9 mouse cellular contexts compared by ENCODE assay signal in genomic region chr9:74045936-74046335, GRCm38 (mm10).
A peak's percentile ranks its signal among the peaks of the same experiment; 100 is the strongest.
DNase-seq lines count a peak whose midpoint lies in the region; ATAC-seq and TF ChIP-seq lines count a peak whose summit lies in the region.
"Had no signal": no experiment of that assay in that cellular context is flagged by ENCODE, and none has a peak within 500 bp of the region (broad histone marks: within the 10 kb centered on the region; RNA-seq: fewer than 3 reads in every experiment).

No protein-coding gene starts in this region.

- no peaks in the 10 kb centered on the region for H3K27me3 ChIP-seq in hindbrain, postnatal 0 days (ENCODE audit: insufficient read depth, low read length)
- no peaks in the 10 kb centered on the region for H3K27me3 ChIP-seq in hindbrain, embryonic 10.5 days (ENCODE audit: insufficient read depth, poor library complexity, severe bottlenecking)

- TF ChIP-seq CTCF in hindbrain, postnatal 0 days (IDR thresholded peaks at IDR 0.05; ENCODE audit: low read depth): no peak

- H3K4me3 ChIP-seq in hindbrain, postnatal 0 days (ENCODE audit: low read length): no peak overlapping the region
- no peak overlapping the region for H3K4me3 ChIP-seq in hindbrain, embryonic 10.5 days

- ATAC-seq in hindbrain, postnatal 0 days: peak; percentile 40; the same call in 1 of the 2 replicates

- H3K4me1 ChIP-seq in hindbrain, postnatal 0 days (ENCODE audit: insufficient read depth, low read length): no peaks in the 10 kb centered on the region
- no peaks in the 10 kb centered on the region for H3K4me1 ChIP-seq in hindbrain, embryonic 10.5 days (replicated peaks)

- no peak overlapping the region for H3K4me2 ChIP-seq in hindbrain, postnatal 0 days (ENCODE audit: low read depth, low read length)

- H3K27ac ChIP-seq in hindbrain, postnatal 0 days: no peak overlapping the region
- H3K27ac ChIP-seq in hindbrain, embryonic 10.5 days: no peak overlapping the region

- H3K36me3 ChIP-seq in hindbrain, postnatal 0 days (ENCODE audit: insufficient read depth, low read length): no peaks in the 10 kb centered on the region
- no peaks in the 10 kb centered on the region for H3K36me3 ChIP-seq in hindbrain, embryonic 10.5 days

- 42% methylated on average over 3 of the region's 3 CpGs for WGBS in hindbrain, postnatal 0 days
- 83% methylated on average over 3 of the region's 3 CpGs for WGBS in hindbrain, embryonic 10.5 days

- H3K9me3 ChIP-seq in hindbrain, postnatal 0 days (ENCODE audit: low read length): no peaks in the 10 kb centered on the region
- no peaks in the 10 kb centered on the region for H3K9me3 ChIP-seq in hindbrain, embryonic 10.5 days

- no peak overlapping the region for H3K9ac ChIP-seq in hindbrain, postnatal 0 days (replicated peaks; ENCODE audit: low read length)

- DNase-seq in hindbrain, postnatal 0 days (ENCODE audit: low spot score): peak; percentile 59
- DNase-seq in hindbrain, embryonic 10.5 days (ENCODE audit: low spot score): no peak
- DNase-seq in adrenal gland, postnatal 14 days: peak; percentile 78
- DNase-seq in kidney, postnatal 10 days: peak; percentile 59
- peak; percentile 64 for DNase-seq in ovary, adult 18-20 months (ENCODE audit: low spot score)
- DNase-seq in thymus, postnatal 14 days: no peak
- DNase-seq in left cerebral cortex, adult 8-10 months (ENCODE audit: low spot score in 2 of 2): no peak
- no peak for DNase-seq in cerebellum, adult 18-20 months
- DNase-seq: thymus, postnatal 4 days had no signal

Comparison
In these comparisons a context has a peak if more than half of its experiments do, and no peak if none do; other contexts are left out.
1. DNase-seq: peak in hindbrain, postnatal 0 days (single experiment), adrenal gland, postnatal 14 days (single experiment), kidney, postnatal 10 days (single experiment) and ovary, adult 18-20 months (single experiment); none in hindbrain, embryonic 10.5 days (single experiment), thymus, postnatal 14 days (single experiment), left cerebral cortex, adult 8-10 months (0 of 2) and cerebellum, adult 18-20 months (0 of 2).